Mouse (Mus musculus): ENCODE results near the gene Stac2.

Gene Stac2

DNA sequence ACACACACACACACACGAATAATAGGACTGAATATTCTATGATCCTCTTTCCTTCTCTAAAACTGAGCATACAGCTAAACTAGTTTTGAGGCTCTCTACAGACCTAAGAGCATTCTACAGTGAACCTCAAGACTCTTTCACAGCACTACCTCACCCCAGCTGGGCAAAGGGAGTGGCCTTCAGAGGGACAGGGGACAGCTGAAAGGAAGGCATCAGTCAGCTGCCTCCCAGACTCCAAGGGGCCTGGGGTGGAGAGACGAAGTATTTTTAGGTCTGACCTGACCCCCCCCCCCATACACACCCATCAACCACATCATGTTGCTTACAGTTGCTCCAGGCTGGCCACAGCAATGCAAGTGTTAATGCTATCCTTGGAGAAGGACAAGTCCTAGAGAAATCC lies 32.1 kb downstream of the Stac2 start:
- no peak for DNase-seq (ENCODE audit: low spot score)

DNA sequence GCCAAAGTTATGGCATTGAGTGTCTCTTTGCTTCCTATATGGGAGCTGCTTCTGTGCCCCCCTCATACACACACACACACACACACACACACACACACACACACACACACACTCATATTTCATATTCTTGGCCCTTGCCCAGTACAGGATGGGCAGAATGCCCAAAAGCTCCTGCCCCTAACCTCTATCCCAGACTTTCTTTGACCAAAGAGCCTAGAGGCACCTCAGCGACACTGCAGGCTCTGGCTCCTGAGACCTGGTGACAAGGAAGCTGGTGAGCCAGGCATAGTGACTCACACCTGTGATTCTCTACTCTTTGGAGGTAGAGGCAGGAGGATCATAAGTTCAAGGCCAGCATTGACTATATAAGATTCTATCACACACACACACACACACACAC lies 32.6 kb downstream of the Stac2 start:
- DNase-seq (ENCODE audit: low spot score): peak; percentile 40

DNA sequence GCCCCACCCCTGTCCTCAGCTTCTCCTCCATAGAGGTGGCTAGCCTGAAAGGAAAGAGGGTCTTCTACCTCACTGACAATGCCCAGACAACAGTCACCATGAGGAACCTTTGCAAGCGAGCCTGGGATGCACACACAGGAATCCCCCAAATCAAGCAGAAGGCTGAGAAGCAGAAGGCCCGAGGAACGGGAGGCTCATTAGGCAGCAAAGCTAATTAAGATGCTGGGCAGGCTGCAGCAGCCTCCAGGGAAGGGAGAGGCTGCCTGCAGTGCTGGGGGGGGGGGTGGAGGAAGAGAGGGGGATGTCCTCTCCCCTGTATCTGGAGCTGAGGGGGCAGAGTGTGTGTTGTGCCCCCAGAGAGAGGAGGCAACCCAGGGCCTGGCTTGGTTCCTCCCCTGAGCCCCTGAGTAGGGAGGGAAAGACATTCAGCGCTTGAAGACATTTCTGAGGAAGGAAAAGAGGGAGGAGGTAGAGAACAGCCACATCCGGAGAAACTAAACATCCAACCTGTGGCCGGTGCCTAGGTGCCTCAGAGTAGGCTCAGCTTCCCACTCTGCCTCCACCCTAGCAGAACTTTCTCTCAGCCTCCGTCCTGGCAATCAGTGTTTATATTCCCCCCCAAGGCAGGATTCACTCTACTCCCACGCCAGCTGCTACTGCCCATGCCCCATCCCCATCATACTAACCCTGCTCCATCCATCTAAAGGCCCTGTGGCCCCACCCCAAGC lies 33.2 kb downstream of the Stac2 start:
- no peak for DNase-seq (ENCODE audit: low spot score)

DNA sequence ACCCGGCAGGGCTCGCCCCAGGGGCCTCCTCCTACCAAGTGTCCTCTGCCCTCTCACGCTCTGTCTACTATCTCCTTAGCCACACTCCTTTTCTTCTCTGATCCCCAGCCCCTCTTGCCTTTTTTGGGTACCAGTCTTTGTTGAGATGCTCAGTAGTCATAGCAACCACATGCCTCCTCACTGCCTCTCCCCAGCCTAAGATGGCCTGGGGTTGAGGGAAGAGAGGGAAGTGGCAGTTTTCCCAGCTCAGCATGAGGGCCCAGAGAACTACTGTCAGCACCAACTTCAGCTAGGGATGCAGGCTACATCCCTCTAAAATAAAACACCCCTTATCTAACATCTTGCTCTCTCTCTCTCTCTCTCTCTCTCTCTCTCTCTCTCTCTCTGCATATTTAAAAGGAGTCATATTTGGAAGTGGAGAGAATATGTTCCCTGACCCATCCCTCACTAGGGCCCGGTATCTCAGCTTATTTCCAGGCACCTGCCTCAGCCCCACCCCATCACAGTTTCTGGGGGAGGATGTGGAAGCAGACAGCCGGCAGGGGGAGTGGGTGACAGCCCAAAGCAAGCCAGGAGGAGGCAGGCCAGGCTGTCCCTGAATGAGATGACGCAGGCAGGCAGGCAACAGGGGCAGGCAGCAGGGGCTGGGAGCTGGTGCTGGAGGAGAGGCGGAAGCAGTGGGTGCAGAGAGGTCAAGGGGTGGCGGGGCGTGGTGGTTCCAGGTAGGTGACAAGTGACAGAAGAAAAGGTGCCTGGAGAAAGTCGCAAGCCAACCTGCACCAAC lies 34.2 kb downstream of the Stac2 start:
- DNase-seq (ENCODE audit: low spot score): no peak

DNA sequence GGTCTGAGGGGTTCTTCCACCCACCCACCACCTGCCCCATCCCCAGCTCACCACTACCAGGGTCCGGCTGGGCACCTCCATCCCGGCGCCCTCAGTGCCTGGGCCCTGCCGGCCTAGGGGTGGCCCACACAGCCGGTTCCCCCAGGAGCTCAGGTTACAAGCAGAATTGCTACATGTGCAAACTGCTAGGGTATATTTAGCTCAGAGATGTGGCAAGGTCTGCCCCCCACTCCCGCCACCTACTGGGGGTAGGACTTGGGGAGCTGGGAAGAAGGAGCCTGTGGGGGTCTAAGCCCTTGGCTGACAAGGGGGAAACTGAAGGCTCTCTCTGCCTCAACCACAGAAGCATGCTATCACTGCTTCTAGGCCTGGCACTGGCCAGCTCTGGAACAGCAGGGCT lies 35.0 kb downstream of the Stac2 start:
- no peak for DNase-seq (ENCODE audit: low spot score)

DNA sequence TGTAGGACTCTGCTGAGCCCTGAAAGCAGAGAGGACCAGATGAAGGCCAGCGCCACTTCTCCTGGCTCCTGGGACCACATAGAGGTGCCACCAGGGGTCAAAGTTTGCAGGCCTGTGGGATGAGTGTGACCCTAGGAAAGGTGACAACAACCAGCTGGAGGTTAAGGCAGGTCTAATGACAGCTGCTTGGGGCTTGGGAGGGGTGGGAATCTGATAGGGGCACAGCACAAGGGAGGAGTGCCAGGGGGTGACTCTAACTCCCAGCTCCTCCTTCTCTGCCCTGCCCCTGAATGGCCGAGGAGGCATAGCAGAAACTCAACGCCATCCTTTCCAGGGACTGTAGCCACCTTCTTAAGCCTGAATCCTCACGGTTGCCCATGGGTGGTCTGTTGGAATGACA lies 36.4 kb downstream of the Stac2 start:
- no peak for DNase-seq (ENCODE audit: low spot score)

DNA sequence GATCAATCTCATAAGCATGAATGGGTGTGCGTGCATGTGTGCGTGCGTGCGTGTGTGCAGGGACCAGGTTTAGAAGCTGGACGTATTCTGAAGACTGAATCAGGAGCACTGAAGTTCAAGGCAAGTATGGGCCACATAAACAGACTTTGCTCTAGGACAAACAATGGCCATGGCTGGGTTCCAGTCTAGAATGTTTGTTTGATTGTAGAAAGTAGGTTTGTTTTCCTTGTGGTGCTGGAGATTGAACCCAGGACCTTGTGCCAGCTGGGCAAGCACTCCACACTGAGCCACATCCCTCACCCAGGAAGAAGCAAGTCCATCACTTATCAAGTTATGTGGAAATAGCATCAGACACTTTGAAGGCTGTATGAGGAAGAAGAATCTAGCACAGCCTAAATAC lies 37.1 kb downstream of the Stac2 start:
- no peak for DNase-seq (ENCODE audit: low spot score)

DNA sequence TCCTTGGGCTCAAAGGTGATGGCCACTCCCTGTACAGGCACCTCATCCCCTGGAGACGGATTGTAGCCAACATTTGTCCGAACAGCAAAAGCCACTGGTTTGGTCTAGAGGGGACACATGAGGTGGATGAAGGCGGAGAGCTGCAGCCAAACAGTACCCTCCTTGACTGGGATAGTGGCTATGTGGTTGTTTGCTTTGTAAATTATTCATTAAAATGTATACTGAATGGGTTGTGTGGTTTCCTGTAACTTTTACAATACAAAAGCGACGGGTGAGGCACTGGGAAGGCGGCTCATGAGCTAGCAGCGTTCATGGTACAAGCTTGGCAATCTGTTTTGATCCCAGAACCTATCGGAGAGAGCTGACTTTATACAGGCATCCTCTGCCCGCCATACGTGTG lies 40.4 kb downstream of the Stac2 start:
- no peak for DNase-seq (ENCODE audit: low spot score)

DNA sequence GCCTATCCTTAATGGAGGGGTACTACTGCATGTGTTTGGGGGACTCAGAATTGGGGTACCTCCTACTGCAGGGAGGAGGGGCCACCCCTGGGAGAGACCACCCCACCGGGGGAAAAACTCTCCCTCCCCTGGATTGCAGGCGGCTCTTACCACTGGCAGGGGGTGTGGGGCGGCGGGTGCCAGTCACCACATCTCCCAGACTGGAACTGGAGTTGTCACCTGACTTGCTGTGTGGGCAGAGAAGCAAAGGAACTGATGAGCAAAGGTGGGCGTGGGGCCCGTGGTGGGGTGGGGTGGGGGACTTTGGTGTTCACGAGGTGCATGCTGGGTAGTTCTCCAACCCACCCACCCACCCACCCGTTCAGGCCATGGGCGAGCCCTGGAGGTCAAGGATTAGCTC lies 41.5 kb downstream of the Stac2 start:
- no peak for DNase-seq (ENCODE audit: low spot score)

DNA sequence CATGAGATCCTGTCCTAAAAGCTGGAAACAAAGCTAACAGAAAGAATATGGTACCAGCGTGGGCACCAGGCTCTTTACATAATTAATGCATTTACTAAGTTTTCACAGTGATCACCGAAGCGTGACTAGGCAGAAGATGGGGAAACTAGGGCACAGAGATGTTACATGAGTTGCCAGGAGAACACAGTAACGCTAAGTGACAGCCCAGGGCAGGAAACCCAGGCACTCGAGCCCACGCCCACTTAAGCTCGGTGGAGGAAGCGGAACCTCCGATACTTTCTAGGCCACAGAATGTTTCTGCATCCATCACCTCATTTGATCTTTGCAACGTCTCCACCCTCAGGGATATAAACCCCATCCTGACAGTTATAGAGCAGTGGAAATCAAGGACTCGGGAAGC lies 45.2 kb downstream of the Stac2 start:
- DNase-seq (ENCODE audit: low spot score): no peak

DNA sequence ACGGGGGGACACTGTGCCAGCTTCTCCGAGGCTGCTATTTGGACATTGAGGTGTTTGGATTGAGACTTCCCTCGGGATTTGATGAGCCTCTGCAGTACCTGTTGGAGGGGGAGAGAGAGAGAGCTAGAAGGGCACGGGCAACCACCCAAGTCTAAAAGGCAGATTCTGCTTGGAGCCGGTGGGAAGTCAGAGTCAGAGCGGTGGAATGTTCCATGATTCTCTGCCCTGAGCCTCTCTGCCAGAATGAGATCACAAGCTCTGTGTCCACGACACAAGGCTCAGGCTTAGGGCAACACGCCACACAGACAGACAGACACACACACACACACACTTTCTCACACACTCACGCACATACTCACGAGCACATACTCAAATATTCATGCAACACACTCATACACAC lies 47.6 kb downstream of the Stac2 start:
- DNase-seq (ENCODE audit: low spot score): peak; percentile 58

DNA sequence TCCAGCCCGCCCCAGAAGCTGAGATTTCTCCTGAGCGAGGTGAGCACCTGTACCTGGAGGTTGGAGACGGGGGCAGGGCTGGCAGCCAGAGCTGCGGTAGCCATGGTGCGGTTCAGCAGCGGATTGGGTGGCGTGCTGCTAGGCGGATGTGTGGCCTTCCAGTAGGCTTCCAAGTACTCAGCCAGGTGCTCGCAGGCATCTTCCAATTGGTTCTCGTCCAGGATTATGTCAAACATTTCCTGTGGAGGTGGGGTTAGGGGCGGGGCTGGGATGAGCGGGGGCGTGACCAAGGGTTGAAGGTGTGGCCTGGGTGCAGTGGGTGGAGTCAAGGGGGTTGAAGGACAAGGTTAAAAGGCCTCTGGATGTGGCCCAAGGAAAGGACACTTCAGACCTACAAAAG lies 48.2 kb downstream of the Stac2 start:
- DNase-seq (ENCODE audit: low spot score): no peak

DNA sequence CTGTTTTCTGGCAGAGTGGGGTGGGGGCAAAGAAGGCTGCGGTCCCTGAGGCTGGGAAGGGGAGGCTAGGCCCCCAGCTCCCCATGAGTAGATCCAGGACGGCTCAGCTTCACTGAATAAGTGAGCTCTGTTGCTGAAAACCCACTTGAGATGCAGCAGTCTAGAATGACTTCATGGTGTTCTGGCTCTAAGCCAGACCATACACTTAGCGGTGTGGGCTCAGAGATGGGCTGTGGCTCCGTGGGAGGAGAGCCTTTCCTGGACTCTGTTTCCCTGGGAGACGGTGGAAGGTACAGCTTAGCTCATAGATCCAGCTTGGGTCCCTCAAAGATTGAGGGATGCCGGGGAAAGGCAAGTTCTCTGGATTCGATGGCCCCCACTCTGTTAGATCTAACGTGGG lies 49.1 kb downstream of the Stac2 start:
- DNase-seq (ENCODE audit: low spot score): no peak

DNA sequence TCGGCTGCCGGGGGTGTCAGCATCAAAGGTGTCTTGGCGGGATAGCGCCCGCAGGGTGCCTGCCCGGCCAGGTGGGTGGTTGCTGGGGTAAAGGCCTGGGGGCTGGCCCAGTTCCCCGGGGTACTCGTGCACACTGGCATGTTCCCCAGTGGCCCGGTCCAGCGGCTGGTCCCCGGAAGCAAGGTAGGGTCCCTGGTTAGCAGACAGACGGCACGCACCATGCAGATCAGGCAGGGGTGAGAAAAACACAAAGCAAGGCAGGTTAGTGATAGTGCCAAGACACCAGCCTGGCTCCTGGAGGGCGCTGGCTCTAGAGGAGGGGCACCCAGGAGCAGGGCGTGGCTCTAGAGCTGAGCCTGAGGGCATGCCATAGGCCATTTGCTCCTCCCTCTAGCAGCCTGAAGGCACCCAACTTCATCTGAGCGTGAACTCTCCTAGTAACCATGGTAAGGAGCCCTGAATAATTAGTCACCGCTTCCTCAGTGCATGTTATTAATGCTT lies 50.0 kb downstream of the Stac2 start:
- no peak for DNase-seq (ENCODE audit: low spot score)

DNA sequence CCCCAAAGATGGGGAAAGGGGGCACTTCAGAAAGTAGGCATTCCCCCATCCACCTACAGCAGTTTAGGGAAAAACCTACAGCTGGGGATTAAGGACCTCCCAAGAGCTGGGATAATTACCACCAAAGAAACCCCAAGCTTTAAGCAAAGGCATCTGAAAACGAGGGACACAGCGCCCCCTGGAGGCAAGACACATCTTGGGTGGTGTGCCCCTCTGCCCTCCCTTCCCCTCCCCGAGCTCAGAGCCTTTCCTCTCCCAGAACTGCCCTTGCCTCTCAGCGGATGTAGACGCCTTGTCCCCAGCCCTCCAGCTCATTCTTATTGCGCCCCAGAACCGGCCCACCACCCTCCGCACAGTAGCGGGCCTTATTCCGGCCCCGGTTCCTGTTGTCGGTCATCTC lies 50.6 kb downstream of the Stac2 start:
- DNase-seq (ENCODE audit: low spot score): peak; percentile 45

DNA sequence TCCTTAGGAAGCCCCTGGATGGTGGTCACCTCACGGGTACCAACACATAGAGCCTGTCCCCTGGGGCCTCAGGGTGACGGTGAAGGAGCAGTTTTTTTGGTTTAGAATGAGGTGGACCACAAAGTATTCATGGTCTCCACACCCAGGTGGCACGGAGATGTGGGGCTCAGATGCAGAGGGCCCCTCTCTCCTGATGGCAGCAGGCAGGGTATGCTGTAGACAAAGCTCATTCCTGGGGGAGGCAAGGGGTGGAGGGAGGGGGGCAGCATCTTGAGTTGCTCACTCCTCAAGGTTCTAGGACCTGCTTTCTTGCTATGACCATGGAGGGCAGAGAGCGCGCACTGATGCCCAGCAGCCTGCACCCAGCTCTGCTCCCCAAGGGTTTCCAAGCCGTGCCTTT lies 51.3 kb downstream of the Stac2 start:
- no peak for DNase-seq (ENCODE audit: low spot score)

DNA sequence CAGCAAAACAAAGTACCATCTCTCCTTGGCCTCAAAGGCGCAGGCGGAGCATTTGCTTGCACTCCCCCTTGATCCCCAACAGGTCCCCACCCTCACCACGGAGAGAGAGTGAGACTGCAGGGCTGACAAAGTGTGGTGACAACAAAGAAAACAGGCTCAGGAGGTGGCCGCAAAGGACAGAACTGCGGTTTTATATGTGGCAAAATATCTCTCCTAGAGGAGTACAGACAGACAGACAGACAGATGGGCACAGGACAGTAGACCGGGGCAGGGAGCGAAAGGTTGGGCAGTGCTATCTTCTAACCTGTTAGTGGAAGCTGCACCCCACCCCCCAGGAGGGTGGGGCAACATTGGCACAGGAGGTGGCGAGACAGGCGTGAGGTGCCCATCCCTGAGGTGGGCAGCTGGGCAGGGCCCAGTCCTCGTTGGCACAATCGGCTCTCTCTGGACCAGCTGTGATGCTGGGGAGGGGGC lies 51.9 kb downstream of the Stac2 start:
- DNase-seq (ENCODE audit: low spot score): no peak

DNA sequence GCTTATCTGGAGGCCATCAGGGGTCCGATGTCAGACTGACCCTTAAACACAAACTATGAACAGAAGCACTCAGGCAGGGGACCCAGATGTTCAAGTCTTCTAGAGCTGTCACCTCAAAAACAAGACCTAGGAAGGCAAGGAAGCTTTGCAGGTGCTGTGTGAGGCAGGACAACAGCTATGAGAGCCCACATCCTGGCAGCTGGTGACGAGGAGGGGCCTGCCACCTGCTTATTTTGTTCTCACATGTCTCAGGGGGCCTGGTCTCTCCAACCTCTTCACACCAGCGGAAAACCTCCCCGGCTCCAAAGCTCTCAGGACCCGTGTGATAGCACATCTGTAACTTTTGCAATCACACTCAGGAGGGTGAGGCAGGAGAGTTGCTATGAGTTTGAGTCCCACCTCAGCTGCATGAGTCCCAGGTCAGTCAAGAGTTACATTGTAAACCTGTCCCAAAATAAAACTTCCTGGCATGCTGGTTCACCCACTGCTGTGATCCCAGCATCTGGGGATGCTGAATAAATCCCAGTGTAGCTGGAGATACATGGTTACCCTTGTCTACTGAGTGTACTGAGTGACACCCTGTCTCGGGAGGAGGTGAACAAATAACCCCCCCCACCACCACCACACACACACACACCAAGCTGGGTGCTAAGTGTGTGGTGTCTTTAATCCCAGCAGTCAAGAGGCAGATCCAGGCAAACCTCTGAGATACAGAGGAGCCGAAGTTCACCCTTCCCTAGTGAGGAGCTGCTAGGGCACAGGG lies 52.7 kb downstream of the Stac2 start:
- no peak for DNase-seq (ENCODE audit: low spot score)

DNA sequence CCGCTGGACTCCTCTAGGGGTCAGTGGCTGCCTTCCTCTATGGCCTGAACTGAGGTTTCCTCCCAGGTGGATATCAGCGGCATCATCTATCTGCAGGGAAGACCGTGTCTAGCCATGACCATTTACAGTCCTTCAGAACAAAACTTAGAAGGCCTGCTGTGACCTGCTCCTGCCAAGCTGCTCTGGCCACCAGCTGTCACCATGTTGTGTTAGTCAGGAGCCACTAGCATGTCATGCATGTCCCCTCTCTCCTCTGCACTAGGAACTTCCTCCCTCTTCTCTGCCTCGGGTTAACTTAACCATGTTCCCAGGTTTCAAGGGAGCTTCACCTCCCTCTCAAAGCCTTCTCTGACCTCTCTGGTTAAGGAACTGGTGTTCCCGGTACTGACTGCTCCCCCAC lies 53.5 kb downstream of the Stac2 start:
- DNase-seq (ENCODE audit: low spot score): no peak

DNA sequence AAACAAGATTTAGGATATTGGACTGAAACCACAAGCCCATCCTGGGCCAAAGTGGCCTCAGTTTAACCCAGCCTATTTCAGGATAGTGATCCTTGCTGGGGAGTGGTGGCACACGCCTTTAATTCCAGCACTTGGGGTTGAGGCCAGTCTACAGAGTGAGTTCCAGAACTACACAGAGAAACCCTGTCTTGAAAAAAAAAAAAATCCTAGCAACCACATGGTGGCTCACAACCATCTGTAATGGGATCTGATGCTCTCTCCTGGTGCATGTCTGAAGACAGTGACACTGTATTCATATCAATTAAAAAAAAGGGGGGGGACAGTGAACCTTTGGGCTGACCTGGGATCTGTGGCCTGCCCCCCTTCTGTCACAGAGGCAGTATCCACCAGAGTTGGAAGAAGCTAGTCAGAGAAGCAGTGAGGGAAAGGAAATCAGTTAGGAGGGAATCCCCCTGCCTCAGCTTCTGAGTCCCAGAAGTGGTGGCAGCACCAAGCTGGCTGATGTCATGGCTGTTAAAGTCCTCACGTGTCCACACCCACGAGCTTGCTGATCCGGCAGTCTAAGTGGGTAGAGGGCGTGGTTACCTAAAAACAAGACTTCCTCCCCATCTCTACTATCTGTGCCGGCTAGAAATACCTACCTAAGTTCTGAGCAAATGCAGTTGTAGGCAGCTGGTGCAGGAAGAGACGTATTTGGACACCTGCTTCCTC lies 54.2 kb downstream of the Stac2 start:
- DNase-seq (ENCODE audit: low spot score): no peak

DNA sequence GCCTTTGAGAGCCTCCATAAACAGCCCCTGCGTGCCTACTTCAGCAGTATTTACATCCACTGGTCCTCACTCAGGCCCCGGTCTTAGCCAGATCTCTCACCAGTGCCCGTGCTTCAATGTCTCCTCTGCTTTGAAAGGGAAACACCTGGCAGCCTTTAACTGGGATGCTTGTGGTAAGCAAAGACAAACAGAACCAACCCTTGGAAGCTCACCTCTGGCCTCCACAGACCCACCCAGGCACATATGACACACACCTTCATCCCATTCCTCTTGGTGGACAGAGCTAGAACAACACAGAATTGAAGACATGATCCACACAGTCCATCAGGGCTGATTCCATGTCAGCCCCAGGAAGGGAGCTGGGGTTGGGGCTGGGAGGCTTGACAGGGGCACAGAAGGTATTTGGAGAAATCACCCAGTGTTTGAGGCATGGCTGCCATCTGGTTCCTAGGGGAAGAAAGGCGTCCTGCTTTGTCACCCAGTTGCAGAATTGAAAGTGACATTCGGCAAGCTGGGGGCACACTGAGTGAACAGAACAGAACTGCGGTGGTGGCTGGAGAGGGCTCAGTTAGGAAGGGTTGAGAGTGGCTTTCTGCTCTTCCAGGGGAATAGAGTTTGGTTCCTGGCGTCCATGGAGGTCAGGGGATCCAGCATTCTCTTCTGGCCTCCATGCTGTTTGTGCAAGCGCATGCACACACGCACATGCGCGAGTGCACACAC lies 55.0 kb downstream of the Stac2 start:
- no peak for DNase-seq (ENCODE audit: low spot score)
